Mouse (Mus musculus): ENCODE measurements around the gene Gfap.

DNA sequence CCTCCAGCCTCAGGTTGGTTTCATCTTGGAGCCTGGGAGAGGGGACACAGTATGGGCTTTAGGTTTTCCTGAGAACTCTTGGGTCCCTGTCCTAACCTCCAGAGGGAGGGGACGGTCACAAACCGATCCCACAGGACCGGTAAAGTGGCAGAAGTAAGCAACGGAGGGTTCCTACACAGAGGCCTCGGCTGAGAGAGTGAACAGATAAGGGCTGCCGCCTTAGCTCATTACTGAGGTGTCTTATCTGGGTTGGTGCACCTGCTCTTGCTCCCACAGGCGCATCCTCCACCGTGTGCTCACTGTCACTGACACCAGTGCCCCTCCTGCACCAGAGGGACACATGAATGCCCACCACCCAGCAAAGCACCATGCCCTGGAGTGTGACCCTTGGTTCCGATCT is 4.9 kb downstream of the Gfap start:
- TF ChIP-seq GATA1 (IDR thresholded peaks at IDR 0.05; ENCODE audit: low read length), result peak; percentile 99
- peak; percentile 97 for TF ChIP-seq TAL1 (IDR thresholded peaks at IDR 0.05; ENCODE audit: low read length)

Measured in erythroblast, embryonic 14.5 days (primary cell).